Mouse (Mus musculus): Measurements from ENCODE around the gene Dctpp1.

- TF ChIP-seq CTCF (IDR thresholded peaks at IDR 0.05; ENCODE audit: low read depth) (peak; percentile 79), EP300 (IDR thresholded peaks at IDR 0.05; ENCODE audit: low read depth) (no peak)
Observed at GRCm38 (mm10) chr7:127308887-127309286, 48.4 kb upstream of the Dctpp1 start.
